Mouse (Mus musculus) right cerebral cortex, postnatal 14 days (tissue): ENCODE measurements around the gene Tmem121b.

ENCODE experiments used
- DNase-seq: peaks from one replicate; pipeline ENCODE4 v3.0.0; 2022

Tmem121b gene

DNA sequence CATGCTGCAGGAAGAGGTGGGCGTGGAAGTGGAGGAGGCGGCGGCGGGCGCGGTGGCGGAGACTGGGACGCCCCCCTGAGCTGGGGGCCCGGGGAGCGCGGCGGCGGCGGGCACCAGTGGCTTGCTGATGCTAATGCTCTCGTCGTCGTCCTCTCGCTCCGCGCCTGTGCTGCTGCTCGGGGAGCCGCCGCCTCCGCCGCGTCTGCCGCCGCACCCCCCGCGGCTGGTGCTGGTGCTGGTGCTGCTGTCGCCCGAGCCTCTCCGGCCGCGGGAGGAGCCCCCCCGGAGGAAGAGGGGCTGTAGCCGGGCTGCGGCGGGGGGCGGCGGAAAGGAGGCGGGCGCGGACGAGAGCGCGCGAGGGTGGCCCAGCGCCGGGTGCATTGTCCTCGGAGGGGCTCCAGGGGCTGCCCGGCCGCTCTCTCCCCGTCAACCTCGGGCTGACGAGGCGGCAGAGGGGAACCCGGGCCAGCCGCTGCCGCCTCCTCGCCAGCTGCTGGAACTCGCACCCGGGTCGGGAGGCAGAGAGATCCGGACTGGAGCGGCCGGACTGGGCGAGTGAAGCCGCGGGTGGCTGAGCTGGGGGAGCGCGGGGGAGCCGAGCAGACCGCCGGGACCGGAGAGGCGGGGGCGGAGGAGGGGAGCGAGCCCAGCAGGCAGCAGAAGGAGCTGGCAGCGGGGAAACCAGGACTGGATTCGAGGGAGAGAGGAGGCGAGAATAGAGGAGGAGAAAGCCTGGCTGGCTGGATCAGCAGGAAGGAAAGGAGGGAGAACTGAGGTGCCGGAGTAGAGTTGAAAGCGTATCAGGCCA, at the start of gene Tmem121b:
Gene Tmem121b (minus strand): TSS at position 434 of the 808 bp plus-strand sequence.
- DNase-seq: peak; percentile 90

DNA sequence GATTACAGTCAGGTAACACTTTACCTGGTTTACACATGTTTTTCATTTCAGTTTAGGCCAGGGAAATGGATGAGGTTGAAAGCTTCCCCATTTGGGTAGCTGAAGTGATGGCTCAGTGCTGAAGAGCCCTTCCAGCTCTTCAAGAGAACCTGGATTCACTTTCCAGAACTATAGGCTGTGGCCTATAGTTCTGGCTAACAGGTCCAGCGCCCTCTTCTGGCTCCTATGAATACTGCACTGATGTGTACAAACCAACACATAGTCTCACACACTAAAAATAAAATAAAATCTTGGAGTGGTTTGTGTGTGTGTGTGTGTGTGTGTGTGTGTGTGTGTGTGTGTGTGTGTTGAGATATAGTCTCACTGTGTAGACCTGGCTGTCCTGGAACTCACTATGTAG, 48.5 kb upstream of the Tmem121b start:
- no peak for DNase-seq

DNA sequence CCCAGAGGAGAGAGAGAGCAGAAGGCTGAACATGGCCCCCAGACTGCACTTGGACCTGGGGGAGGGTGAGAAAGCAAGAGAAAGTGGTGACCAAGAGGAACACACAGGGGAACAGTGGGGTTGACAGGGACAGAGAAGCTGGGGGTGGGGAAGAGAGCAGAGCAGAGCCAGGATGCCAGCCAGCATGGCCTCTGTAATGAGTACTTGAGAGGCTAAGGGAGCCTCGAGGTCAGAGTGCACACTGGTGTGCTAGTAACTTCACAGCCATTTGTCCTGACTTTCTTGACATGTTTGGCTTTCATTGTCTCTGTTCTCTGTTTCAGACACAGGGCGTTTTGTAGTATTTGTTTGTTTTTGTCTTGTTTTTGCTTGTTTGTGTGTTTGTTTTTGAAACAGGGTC, 47.8 kb upstream of the Tmem121b start:
- DNase-seq: no peak

DNA sequence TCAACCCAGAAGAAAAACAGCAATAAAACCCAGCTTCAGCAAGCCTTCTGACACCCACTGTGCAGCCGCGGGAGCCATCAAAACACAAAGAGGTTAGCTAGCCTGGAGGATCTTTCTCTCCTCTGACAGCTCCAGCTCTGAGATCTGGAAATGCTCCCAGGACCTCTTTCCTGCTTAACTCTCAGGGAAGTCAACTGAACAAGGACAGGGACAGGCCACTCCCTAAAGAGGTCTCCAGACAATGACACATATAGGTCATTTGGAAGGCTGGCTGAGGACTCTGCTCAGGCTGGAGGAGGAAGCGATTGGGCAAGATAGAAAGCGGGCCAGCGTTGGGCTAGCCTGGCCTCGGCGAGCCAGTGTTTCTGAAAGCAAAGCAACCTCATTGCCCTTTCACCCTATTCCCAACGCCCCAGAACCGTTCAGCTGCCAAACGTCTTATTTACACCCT, 46.2 kb upstream of the Tmem121b start:
- no peak for DNase-seq

DNA sequence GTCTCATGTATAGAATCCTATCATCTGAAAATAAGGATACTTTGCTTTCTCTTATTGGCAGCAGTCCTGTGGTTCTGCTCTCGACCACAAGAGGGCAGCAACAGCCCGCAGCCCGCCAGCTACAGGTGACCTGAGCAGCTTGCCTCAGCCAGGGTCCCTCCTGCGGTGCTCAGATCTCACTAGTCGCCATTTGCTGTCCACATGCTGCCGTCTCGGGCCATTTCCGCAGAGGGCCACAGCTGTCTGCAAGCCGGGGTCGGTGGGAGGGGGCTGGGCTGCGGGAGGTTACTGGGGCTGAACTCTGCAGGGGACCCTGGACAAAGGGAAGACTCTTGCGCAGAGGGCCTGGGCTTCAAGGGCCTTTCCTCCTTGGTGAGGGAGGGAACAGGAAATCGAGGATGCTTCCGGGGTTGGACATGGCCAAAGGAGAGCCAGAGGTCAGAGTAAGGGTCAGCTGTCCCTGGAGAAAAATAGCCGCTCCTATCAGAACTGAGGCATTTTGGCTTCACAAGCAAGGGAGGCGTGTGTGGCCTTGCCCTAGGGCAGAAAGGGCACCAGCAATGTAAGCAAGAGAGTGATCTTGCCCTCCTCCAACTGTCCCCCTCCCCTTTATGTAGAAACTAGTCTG, 45.6 kb upstream of the Tmem121b start:
- peak; percentile 68 for DNase-seq

DNA sequence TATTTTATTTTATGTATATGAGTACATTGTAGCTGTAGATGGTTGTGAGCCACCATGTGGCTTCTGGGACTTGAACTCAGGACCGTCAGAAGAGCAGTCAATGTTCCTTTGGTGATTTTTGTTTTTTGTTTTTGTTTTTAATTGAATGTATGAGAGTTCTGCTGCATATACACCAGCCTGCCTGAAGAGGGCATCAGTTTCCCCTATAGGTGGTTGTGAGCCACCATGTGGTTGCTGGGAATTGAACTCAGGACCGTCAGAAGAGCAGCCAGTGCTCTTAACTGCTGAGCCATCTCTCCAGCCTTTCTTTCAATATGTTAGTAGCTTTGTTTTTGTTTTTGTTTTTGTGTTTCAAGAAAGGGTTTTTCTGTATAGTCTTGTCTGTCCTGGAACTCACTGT, 42.7 kb upstream of the Tmem121b start:
- no peak for DNase-seq

DNA sequence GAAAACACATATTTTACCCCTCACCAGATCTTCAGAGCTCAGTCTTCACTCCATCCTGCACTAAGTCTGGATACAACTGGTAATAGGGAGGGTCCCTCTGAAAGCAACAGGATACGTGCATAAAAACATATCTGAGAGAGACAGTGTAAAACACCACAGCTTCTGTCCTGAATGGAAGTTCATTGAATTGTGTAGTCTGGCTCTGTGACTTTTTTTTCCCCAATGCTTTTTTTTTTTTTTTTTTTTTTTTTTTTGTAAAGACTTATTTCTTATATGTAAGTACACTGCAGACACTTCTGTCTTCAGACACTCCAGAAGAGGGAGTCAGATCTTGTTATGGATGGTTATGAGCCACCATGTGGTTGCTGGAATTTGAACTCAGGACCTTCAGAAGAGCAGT, 39.0 kb upstream of the Tmem121b start:
- DNase-seq: no peak

DNA sequence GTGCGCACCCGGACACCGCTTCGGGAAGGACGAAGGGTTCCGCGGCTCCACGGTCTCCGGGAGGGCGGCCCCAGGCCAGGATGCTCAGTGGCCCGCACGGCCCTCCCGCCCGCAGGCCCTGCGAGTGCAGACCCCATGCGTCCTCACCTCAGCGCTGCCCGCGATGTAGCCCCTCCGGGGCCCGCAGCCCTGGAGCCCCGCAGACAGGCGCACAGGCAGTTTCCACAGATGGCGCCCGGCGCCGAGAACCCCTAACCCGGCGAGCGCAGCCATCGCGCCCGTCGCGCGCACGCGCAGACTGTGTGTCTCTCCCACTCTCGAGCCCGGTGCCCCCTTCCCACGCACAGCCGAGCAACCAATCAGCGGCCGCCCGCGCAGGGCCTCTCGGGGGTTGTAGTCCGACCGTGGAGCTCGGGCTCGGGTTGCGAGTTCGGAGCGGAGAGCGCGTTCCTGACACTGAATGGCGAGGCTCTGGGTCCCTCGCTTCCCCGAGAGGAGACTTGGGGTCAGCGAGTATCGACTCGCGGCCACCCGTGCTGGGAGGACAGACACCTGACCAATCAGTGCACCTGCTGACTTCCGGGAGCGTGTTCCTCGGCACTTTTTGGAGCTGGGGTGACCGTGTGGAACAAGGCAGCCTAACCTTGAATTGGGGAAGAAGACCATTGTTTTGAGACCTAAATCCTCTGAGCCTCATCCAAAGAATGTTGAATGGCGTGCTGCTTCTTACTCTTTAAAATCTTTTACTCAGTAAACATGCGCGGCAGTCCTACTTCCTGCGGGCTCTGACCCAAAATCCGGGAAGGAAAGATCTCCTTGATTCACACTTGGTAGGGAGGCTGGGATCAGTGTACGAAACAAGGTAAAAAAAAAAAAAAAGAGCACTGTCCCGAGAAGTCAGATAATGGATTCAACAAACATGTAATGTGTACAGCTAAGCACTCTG, 37.7 kb upstream of the Tmem121b start, which contains the start of gene Hdhd5:
Gene Hdhd5 (minus strand): TSS at position 300 of the 946 bp plus-strand sequence.
- DNase-seq: peak; percentile 97

DNA sequence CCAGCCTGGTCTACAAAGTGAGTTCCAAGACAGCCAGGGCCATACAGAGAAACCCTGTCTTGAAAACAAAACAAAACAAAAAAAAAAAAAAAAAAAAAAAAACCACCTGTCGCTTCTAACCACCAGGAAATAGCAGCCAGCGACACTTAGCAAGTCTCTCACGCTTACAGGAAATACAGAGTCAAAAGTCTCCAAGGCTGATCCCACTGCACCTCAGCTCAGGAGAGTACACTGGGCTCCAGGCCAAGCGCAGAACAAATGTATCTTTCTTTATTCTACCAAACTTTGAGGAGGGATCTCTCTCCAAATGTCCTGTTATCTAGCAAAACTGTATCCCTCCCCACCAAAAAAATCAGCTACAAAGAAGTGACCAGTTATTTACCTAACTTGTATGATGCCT, 35.5 kb upstream of the Tmem121b start:
- no peak for DNase-seq

DNA sequence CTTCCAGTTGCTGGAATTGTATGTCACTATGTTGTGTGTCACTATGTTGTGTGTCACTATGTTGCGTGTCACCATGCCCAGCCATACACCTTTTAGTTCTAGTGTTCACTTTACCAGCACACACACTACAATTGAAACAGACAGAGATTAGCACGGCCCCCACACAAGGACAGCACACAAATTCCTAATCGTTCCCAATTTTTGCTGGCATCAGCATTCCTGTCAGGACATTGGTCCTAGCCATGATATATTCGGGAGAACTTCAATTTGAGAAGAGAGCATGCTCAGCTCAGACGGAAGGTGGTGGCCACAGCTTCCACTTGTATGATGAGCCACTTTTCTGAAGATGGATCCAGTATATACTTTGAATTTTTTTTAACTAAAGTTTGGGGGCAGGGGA, 31.2 kb upstream of the Tmem121b start:
- DNase-seq: no peak

DNA sequence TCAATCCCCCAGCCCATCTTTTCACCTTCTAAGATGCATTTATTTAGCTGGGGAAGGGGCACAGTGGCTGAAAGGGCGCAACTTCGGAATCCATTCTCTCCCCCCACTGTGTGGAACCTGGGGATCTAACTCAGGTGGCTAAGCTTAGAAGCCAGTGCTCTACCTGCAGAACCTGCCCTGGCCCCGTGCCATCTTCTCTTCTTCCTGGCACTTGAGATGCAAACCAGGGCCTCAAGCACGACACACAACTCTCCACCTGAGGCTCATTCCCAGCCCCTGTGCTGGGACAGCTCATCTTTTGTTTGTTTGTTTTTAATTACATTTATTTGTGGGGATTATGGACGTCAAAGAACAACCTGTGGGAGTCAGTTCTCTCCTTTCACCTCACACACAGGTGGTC, 26.0 kb upstream of the Tmem121b start:
- no peak for DNase-seq

DNA sequence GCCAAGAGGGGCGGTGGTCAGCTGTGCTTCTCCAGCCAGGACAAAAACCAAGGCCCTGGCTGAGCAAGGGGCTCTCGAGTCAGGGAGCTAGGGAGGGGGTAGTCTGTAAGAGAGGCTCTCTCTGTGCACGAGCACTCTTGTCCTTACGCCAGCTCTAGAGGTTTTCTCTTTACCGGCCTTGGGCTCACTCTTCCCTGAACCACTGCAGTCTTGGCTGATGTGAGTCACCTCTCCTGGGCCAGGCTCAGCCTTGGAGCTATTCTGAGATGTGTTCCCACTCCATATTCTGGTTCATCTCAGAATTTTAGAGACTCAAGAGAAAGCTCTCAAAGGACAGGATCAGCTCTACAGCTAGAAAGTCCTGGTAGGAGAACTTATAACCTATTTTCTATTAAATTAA, 23.7 kb upstream of the Tmem121b start:
- DNase-seq: no peak

DNA sequence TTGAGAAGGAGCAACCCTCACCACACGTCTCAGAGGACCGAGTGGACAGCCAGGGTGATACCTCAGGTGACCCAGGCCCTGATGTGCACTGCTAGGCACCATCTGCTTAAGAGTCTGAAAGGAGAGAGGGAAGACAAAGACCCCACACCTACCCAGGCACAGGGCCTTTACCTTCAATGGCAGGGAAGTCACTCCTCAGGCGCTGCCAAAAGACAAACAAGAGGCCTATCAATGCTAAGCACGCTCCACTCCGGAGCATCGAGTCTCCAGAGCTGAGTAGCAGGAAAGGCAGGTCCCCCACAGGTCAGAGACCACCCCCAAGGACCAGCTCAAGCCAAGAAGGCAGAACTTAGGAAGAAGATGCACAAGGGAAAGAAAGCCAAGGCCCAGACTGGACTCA, 23.3 kb upstream of the Tmem121b start:
- DNase-seq: no peak

DNA sequence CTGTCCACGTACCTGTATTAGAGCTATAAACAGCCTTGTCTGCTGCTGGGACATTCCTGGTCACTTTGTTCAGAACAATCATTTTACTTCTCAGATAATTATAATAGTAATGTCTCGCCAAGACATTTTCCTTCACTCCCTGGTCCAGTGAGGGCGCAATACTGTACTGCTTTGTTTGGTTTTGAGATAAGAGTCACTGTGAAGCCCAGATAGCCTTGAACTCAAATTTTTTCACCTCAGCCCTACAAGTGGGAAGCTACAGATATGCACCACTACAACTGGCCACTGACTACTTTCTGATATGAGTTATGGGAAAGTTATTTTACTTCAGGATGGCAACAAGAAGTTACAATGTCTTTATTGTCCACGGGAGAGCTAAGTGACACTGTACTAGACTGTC, 22.8 kb upstream of the Tmem121b start:
- no peak for DNase-seq

DNA sequence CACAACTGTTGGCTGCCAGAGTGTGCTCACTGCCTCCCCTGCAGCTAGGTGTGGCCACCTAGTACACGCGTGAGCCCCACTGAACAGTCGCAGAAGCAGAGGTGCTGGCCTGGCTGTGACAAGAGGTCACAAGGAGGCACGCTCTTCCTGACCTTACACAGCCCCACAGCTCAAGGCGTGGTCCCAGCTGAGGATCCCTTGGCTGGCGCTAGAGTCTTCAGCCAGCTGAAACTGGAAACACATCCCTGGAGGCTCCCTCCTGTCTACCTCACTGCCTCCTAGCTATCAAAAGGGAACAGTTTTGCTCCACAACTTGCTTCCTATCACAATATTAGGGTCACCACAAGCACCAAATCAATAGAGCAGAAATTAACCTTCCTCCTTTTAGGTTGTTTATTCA, 17.6 kb upstream of the Tmem121b start:
- DNase-seq: no peak

DNA sequence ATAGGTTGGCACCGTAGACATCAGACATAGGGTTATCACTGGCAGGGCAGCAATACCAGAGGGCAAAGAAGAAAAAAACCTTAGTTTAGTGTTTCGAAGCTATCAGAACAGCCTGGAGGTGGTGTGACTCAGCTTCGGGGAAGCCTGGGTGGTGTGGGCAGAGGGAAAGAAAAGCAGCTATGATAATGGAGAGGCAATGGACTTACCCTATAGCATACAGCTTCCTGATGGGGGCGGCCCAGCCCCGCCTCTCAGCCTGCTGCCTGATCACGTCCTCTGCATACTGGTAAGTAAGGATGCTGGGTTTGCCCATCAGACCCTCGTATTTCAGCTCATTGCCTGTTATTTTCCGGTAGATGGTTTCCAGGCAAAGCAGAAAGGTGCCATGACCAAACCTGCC, 16.8 kb upstream of the Tmem121b start:
- DNase-seq: peak; percentile 45

DNA sequence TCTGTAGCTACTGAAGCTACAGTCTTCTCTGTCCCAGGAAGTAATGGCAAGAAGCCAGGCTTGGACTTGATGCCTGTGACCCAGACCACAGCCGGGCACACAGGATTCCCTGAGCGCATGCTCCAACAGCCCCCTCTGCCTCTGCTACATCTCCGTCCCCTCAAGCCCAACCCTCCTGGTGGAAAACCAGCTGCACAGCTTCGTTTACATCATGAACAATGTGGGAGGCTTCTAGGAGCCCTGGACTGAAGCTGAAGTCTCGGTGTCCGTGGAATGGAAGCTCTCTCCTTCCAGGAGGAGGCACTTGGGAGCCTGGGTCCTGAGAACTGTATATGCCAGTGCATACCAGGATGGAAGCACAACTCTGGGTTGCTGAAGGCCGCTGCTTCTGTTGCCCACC, 16.4 kb upstream of the Tmem121b start:
- DNase-seq: no peak

DNA sequence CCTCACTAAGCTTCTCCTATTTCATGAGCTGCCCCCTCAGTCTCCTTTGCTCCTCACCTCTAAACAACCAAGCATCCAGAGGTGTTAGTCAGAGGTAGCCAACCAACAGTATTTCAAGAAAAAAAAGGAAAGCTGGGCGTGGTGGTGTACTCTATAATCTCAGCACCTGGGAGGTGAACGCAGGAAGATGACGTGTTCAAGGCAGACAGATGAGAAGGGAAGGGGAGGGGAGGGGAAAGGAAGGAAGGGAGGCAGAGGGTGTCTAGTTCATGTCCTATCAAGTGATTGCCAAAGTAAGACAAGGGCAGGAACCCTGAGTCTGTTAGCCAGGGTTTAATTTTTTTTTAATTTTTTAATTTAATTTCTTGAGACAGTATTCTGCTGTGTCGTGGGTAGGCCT, 15.0 kb upstream of the Tmem121b start:
- DNase-seq: no peak

DNA sequence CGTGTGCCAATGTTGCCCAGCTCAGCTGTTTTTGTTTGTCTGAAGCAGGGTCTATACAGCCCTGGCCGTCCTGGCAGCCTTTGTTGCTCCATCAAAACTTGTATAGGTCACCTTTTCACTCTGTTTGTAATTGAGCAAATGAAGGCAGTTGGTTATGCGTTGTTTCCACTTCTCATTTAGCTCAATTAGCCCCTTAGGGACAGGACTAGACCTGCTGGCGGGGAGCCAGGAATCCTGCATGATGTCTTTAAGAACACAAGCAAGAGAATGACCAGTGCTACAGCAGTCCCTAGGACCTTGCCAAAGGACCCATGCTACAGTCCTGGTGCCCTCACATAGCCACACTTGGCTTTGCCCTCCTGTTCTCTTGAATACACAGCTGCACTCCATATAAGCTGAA, 11.9 kb upstream of the Tmem121b start:
- DNase-seq: peak; percentile 55

DNA sequence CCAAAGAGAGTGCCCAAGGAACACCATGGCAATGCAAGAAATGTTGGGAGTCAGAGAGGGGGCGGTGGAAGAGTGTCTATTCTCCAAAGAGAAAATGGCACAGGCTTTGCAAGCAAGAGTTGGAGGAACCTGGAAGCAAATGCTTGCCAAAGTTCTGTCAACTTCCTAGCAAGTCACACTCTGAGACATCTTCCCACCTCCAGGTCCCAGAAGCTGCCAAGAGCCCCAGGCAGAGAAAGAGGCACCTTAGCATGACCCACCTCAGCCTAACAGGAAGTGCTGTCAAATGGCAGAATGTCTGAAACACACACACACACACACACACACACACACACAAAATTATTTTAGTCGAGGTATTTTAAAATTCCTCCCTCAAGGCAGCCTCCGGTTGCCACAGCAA, 10.4 kb upstream of the Tmem121b start:
- no peak for DNase-seq

DNA sequence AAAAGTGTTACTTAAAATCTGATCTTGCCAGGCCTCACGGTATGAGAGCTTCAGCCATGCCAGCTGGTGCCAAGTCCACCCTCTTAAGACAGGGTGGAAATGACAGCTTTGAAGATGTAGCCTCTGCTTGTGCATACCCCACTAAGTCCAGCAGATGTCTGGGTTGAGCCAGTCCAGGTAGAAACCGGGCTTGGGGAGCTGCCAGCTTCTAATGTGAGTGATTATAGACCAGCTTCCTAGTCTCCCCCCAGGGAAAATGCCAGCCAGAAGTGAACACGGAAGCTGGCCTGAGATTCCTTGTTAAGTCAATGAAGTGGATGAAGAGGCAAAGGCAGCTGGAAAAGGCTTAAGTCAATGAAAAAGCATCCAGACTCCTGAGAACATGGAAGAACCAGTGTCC, 2.9 kb upstream of the Tmem121b start:
- no peak for DNase-seq

DNA sequence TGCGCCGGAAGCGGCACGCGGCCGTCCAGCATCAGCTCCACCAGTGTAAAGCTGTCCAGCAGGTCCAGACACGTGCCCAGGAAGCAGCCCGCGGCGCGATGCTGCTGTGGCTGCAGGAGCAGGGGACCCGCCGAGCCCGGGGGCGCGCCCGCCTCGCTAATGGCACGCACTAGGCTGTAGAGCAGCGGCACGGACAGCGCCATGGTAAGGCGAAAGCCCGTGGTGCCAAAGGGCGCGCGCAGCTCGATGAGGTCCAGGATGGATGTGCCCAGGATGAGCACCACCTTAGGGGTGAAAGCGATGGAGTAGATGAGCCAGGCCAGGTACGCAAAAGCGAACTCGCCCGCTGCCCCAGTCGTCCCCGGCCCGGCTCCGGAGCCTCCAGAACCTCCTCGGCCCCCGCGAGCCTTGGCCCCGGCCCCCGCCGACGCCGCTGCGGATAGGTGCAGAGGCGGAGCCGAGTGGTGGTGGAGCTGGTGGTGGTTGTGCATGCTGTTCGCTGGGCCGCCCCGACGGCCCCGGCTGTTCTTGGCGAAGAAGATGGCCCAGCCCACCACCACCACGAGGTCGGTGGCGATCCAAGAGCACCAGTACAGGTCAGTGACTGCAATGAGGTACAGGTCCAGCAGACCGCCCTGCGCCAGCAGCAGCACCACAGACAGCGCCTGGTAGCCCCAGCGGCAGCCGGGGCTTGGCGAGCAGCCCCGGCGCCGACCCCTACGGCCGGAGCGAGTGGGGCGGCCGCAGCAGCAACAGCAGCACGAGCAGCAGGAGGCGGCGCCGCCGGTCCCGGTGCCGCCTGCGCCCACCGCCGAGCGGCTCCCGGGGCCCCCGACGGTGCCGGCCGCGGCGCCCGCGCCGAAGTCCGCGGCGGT, 871 bp downstream of the Tmem121b start:
- DNase-seq: peak; percentile 62
